Mouse (Mus musculus) cerebellum, adult 2 months (tissue): Measurements from ENCODE around the gene Arhgef3.

Experiments
- CTCF ChIP-seq: fragments of 200-500 bp; IDR thresholded peaks from 2 replicates; pipeline ENCODE4 v1.5.1; 2011; ENCODE audit warnings: low read depth, mild to moderate bottlenecking, control low read depth, low read length, moderate library complexity, borderline replicate concordance; ENCODE audit not compliant: insufficient read depth
- POLR2A ChIP-seq: fragments of 200-500 bp; IDR thresholded peaks from 2 replicates; pipeline ENCODE4 v1.6.1; 2011; ENCODE audit warnings: low read length, control low read depth, borderline replicate concordance; ENCODE audit not compliant: insufficient read depth

DNA sequence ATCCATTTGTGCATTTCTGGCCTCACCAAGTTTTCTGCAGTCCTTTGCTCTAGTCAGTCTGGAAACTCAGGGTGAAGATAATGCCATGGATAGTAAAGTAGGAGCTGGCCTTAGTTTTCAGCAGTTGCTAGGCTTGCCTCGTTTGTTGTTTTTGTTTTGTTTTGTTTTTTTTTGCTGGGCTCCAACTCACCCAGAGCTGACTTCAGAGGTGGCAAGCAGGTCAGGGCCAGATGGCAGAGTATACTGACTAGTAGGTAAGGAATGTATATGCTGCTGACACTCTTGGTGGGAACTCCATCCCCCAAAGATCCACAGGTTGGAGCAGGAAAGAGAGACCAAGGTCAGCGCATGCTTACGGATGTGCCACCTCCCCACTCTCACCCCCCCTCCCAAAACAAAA, 44.6 kb upstream of the Arhgef3 start:
- TF ChIP-seq CTCF (no peak), POLR2A (no peak)
